Mouse (Mus musculus) embryonic fibroblast, embryonic 13.5 days (primary cell): ENCODE measurements around the gene Acox1.

ENCODE experiments used
- CTCF ChIP-seq: IDR thresholded peaks from 2 replicates; pipeline ENCODE4 v1.5.1; 2011; ENCODE audit warnings: mild to moderate bottlenecking, control low read depth, low read length, moderate library complexity, borderline replicate concordance; ENCODE audit not compliant: insufficient read depth
- POLR2A ChIP-seq: IDR thresholded peaks from 2 replicates; pipeline ENCODE4 v1.6.1; 2011; ENCODE audit warnings: low read depth, mild to moderate bottlenecking, control low read depth, low read length, moderate library complexity

GRCm38 (mm10) chr11:116210696-116211095 is 11.9 kb upstream of the Acox1 start:
- TF ChIP-seq POLR2A = no peak
- TF ChIP-seq CTCF = no peak
